In the genomic region with DNA sequence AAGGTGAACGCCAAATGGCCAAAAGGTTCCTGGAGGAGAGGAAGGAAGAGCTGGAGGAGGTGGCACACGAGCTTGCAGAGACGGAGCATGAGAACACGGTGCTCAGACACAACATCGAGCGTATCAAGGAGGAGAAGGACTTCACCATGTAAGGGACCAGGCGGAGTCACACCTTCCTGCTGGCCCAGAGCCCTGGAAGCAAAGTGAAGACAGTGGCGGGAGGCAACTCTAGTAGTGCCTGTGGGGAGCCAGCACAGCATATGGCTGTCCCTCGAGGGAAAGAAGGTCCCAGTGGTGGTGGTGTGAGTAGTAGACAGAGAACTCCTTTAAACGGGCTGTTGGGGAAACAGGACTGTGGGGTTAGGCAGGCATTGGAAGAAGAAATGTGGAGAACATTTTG, we compare ENCODE assay signal across 17 mouse cellular contexts. TPM values are rescaled to one million over a fixed set of nuclear protein-coding genes. Genes with fewer than 3 reads are reported as not detected.
DNase-seq lines count a peak whose midpoint lies in the region; ATAC-seq and TF ChIP-seq lines count a peak whose summit lies in the region.
"Had no signal": no experiment of that assay in that cellular context is flagged by ENCODE, and none has a peak within 500 bp of the region (broad histone marks: within the 10 kb centered on the region; RNA-seq: fewer than 3 reads in every experiment).

No protein-coding gene starts in this region.

- H3K27ac ChIP-seq in cerebellum, adult 2 months (ENCODE audit: insufficient read depth, low read length) = peak overlapping the region; percentile 2; the same call in 1 of the 2 replicates
- no peak overlapping the region for H3K27ac ChIP-seq in neural tube, embryonic 11.5 days (ENCODE audit: low read depth, low read length)
- no peak overlapping the region for H3K27ac ChIP-seq in hindbrain, postnatal 0 days
- H3K27ac ChIP-seq: embryonic facial prominence, embryonic 10.5 days; embryonic facial prominence, embryonic 12.5 days; forebrain, embryonic 13.5 days; forebrain, embryonic 15.5 days had no signal

- no peaks in the 10 kb centered on the region for H3K27me3 ChIP-seq in cerebellum, adult 2 months (ENCODE audit: control insufficient read depth, insufficient read depth, low read length)
- no peaks in the 10 kb centered on the region for H3K27me3 ChIP-seq in neural tube, embryonic 11.5 days (ENCODE audit: control insufficient read depth, insufficient read depth, low read length)
- H3K27me3 ChIP-seq in hindbrain, postnatal 0 days (ENCODE audit: insufficient read depth, low read length) = no peaks in the 10 kb centered on the region
- H3K27me3 ChIP-seq: embryonic facial prominence, embryonic 12.5 days; forebrain, embryonic 13.5 days; forebrain, embryonic 15.5 days had no signal

- H3K4me2 ChIP-seq in neural tube, embryonic 11.5 days (ENCODE audit: low read depth) = no peak overlapping the region
- no peak overlapping the region for H3K4me2 ChIP-seq in hindbrain, postnatal 0 days (ENCODE audit: low read depth, low read length)
- H3K4me2 ChIP-seq: embryonic facial prominence, embryonic 12.5 days; forebrain, embryonic 13.5 days; forebrain, embryonic 15.5 days had no signal

- peak; percentile 55 to 61 for DNase-seq in cerebellum, adult 2 months
- DNase-seq in cerebellum, postnatal 25 days = peak; percentile 54 to 63
- DNase-seq in cerebellum, adult 11 months = no peak
- DNase-seq in neural tube, embryonic 11.5 days (ENCODE audit: low spot score) = peak; percentile 3
- DNase-seq in neural tube, embryonic 10.5 days (ENCODE audit: extremely low spot score, low spot score) = no peak
- peak; percentile 31 for DNase-seq in brain, adult 2 months (ENCODE audit: low read depth, low spot score)
- DNase-seq in hindbrain, postnatal 0 days (ENCODE audit: low spot score) = no peak
- DNase-seq: adrenal gland, adult 2 months; adrenal gland, postnatal 10 days; adrenal gland, postnatal 25 days; cerebellum, postnatal 14 days; forebrain, postnatal 0 days had no signal

- peaks cover 27% of the 10 kb centered on the region for H3K4me1 ChIP-seq in cerebellum, adult 2 months (ENCODE audit: control insufficient read depth, insufficient read depth, low read length)
- H3K4me1 ChIP-seq in neural tube, embryonic 11.5 days (ENCODE audit: control insufficient read depth, insufficient read depth, low read length) = no peaks in the 10 kb centered on the region
- no peaks in the 10 kb centered on the region for H3K4me1 ChIP-seq in hindbrain, postnatal 0 days (ENCODE audit: insufficient read depth, low read length)
- H3K4me1 ChIP-seq: embryonic facial prominence, embryonic 10.5 days; embryonic facial prominence, embryonic 12.5 days; forebrain, embryonic 13.5 days; forebrain, embryonic 15.5 days had no signal

- 20% methylated on average over 10 of the region's 10 CpGs for WGBS in cerebellum, adult 2 months
- 95% methylated on average over 10 of the region's 10 CpGs for WGBS in neural tube, embryonic 11.5 days
- 85% methylated on average over 10 of the region's 10 CpGs for WGBS in hindbrain, postnatal 0 days

- H3K4me3 ChIP-seq in cerebellum, adult 2 months (replicated peaks; ENCODE audit: insufficient read depth, low read depth, low read length) = no peak overlapping the region
- no peak overlapping the region for H3K4me3 ChIP-seq in neural tube, embryonic 11.5 days (ENCODE audit: low read depth, low read length)
- no peak overlapping the region for H3K4me3 ChIP-seq in hindbrain, postnatal 0 days (ENCODE audit: low read length)
- H3K4me3 ChIP-seq: embryonic facial prominence, embryonic 10.5 days; embryonic facial prominence, embryonic 12.5 days; forebrain, embryonic 13.5 days; forebrain, embryonic 15.5 days had no signal

- peaks cover 32% of the 10 kb centered on the region for H3K36me3 ChIP-seq in neural tube, embryonic 11.5 days (ENCODE audit: control insufficient read depth, insufficient read depth, low read length)
- peaks cover 85% of the 10 kb centered on the region for H3K36me3 ChIP-seq in hindbrain, postnatal 0 days (ENCODE audit: insufficient read depth, low read length)

- no peaks in the 10 kb centered on the region for H3K9me3 ChIP-seq in neural tube, embryonic 11.5 days (ENCODE audit: control insufficient read depth, low read length)
- H3K9me3 ChIP-seq in hindbrain, postnatal 0 days (ENCODE audit: low read length) = no peaks in the 10 kb centered on the region
- H3K9me3 ChIP-seq: embryonic facial prominence, embryonic 10.5 days; embryonic facial prominence, embryonic 12.5 days; forebrain, embryonic 13.5 days; forebrain, embryonic 15.5 days had no signal

- H3K9ac ChIP-seq in neural tube, embryonic 11.5 days (ENCODE audit: low read length) = no peak overlapping the region
- H3K9ac ChIP-seq in hindbrain, postnatal 0 days (replicated peaks; ENCODE audit: low read length) = no peak overlapping the region
- H3K9ac ChIP-seq: embryonic facial prominence, embryonic 12.5 days; forebrain, embryonic 13.5 days; forebrain, embryonic 15.5 days; forebrain, postnatal 0 days had no signal

- no peak for ATAC-seq in cerebellum, adult (ENCODE audit: insufficient number of reproducible peaks, low FRiP score, low TSS enrichment)
- ATAC-seq in neural tube, embryonic 11.5 days (ENCODE audit: insufficient read depth, low FRiP score, low TSS enrichment) = no peak
- ATAC-seq in hindbrain, postnatal 0 days = no peak
- ATAC-seq: forebrain, embryonic 13.5 days; forebrain, embryonic 15.5 days; forebrain, postnatal 0 days had no signal

- TF ChIP-seq CTCF in cerebellum, adult 2 months (IDR thresholded peaks at IDR 0.05; ENCODE audit: borderline replicate concordance, insufficient read depth, low read depth, low read length) = no peak
- TF ChIP-seq CTCF in hindbrain, postnatal 0 days (IDR thresholded peaks at IDR 0.05; ENCODE audit: low read depth) = no peak

- no peak for TF ChIP-seq POLR2A in cerebellum, adult 2 months (IDR thresholded peaks at IDR 0.05; ENCODE audit: borderline replicate concordance, insufficient read depth, low read length)

RNA-seq across cellular contexts. Expression of a gene that starts 13.2 kb away (rescaled TPM):
- 264 and 287 TPM in 2 replicates for polyA plus RNA-seq in cerebellum, adult 2 months (2012; rRNA removed)
- polyA plus RNA-seq in neural tube, embryonic 11.5 days (2014; fragmentation: Nextera tagmentation; extraction: Ambion mirVana) = 74.6 and 78.9 TPM in 2 replicates
- 73.1 and 81.7 TPM in 2 replicates for total RNA-seq in hindbrain, postnatal 0 days (2014; rRNA removed)
- 78.2 and 88.3 TPM in 2 replicates for polyA plus RNA-seq in hindbrain, postnatal 0 days (2015; fragmentation: Nextera tagmentation; extraction: Ambion mirVana)

RNA-seq across cellular contexts. Expression of a gene that starts 33.0 kb away (rescaled TPM):
- 72.7 and 74.7 TPM in 2 replicates for polyA plus RNA-seq in cerebellum, adult 2 months (2012; rRNA removed)
- 61.5 and 71.3 TPM in 2 replicates for polyA plus RNA-seq in neural tube, embryonic 11.5 days (2014; fragmentation: Nextera tagmentation; extraction: Ambion mirVana)
- 39.4 and 43.6 TPM in 2 replicates for total RNA-seq in hindbrain, postnatal 0 days (2014; rRNA removed)
- 52.7 and 56.0 TPM in 2 replicates for polyA plus RNA-seq in hindbrain, postnatal 0 days (2015; fragmentation: Nextera tagmentation; extraction: Ambion mirVana)

RNA-seq across cellular contexts. Expression of a gene that starts 33.2 kb away (rescaled TPM):
- 30.4 and 38.2 TPM in 2 replicates for polyA plus RNA-seq in cerebellum, adult 2 months (2012; rRNA removed)
- polyA plus RNA-seq in neural tube, embryonic 11.5 days (2014; fragmentation: Nextera tagmentation; extraction: Ambion mirVana) = 17.5 and 20.2 TPM in 2 replicates
- 32.5 and 37.7 TPM in 2 replicates for total RNA-seq in hindbrain, postnatal 0 days (2014; rRNA removed)
- polyA plus RNA-seq in hindbrain, postnatal 0 days (2015; fragmentation: Nextera tagmentation; extraction: Ambion mirVana) = 17.8 and 20.6 TPM in 2 replicates

Comparison
In these comparisons a context has a peak if more than half of its experiments do, and no peak if none do; other contexts are left out.
1. DNase-seq: peak in cerebellum, adult 2 months (2 of 2), cerebellum, postnatal 25 days (2 of 2), neural tube, embryonic 11.5 days (single experiment) and brain, adult 2 months (single experiment); none in cerebellum, adult 11 months (single experiment), neural tube, embryonic 10.5 days (single experiment) and hindbrain, postnatal 0 days (single experiment).